Mouse (Mus musculus) C2C12 (cell line): ENCODE measurements at regions not wholly inside any gene's neighbourhood (a gene's known extent, or its start where the extent isn't known, plus 50 kb on each side); places are given as distances from the start of the nearest gene placed in this dataset.

Experiments
- H3K27me3 ChIP-seq: one replicate; pipeline ENCODE4 v1.6.1; 2011; ENCODE audit not compliant: control insufficient read depth, insufficient read depth, insufficient read length
- H3K36me3 ChIP-seq: one replicate; pipeline ENCODE4 v1.6.1; 2011; ENCODE audit not compliant: control insufficient read depth, insufficient read depth
- H3K4me3 ChIP-seq: one replicate; pipeline ENCODE4 v1.5.1; 2011; ENCODE audit warnings: mild to moderate bottlenecking, control low read depth; ENCODE audit not compliant: poor library complexity, insufficient read depth, severe bottlenecking
- H3K79me2 ChIP-seq: one replicate; pipeline ENCODE4 v1.6.1; 2011; ENCODE audit not compliant: control insufficient read depth, insufficient read depth
- H3K79me3 ChIP-seq: one replicate; pipeline ENCODE4 v1.6.1; 2011; ENCODE audit warnings: low read depth, control low read depth
- H3ac ChIP-seq: one replicate; pipeline ENCODE3; 2011; ENCODE audit warnings: low read depth; ENCODE audit not compliant: control insufficient read depth, insufficient read length
- CEBPB ChIP-seq: IDR thresholded peaks from one replicate; pipeline ENCODE4 v1.6.1; 2011; ENCODE audit warnings: low read depth, mild to moderate bottlenecking, control low read depth, moderate library complexity
- CTCF ChIP-seq: IDR thresholded peaks from one replicate; pipeline ENCODE4 v1.5.1; 2011; ENCODE audit not compliant: control insufficient read depth, insufficient read depth, insufficient read length
- FOSL1 ChIP-seq: IDR thresholded peaks from one replicate; pipeline ENCODE4 v1.8.0; 2011; ENCODE audit warnings: mild to moderate bottlenecking, low read length; ENCODE audit not compliant: poor library complexity, insufficient read depth, severe bottlenecking
- MAX ChIP-seq: IDR thresholded peaks from one replicate; pipeline ENCODE4 v1.6.1; 2011; ENCODE audit warnings: mild to moderate bottlenecking, control low read depth
- MYOD1 ChIP-seq: IDR thresholded peaks from one replicate; pipeline ENCODE4 v1.6.1; 2011; ENCODE audit warnings: low read depth; ENCODE audit not compliant: control insufficient read depth, insufficient read length
- MYOG ChIP-seq: IDR thresholded peaks from one replicate; pipeline ENCODE4 v1.6.1; 2011; ENCODE audit not compliant: control insufficient read depth, insufficient read length; ENCODE audit errors: extremely low read depth
- USF1 ChIP-seq: IDR thresholded peaks from one replicate; pipeline ENCODE4 v1.6.1; 2011; ENCODE audit warnings: low read depth, mild to moderate bottlenecking, control low read depth, moderate library complexity

GRCm38 (mm10) chr15:7025194-7025593 is 65.2 kb upstream of the Lifr start:
- TF ChIP-seq FOSL1 (no peak), MYOG (no peak), MAX (no peak)
- H3K36me3 ChIP-seq = no peaks in the 10 kb centered on the region
- no peak overlapping the region for H3ac ChIP-seq
- H3K4me3 ChIP-seq = no peak overlapping the region
- H3K27me3 ChIP-seq = no peaks in the 10 kb centered on the region
- H3K79me3 ChIP-seq = no peaks in the 10 kb centered on the region
- no peaks in the 10 kb centered on the region for H3K79me2 ChIP-seq

- H3K79me3 ChIP-seq = no peaks in the 10 kb centered on the region
- H3K27me3 ChIP-seq = no peaks in the 10 kb centered on the region
- H3K79me2 ChIP-seq = no peaks in the 10 kb centered on the region
- no peak overlapping the region for H3ac ChIP-seq
- TF ChIP-seq USF1 (peak; percentile 55), CEBPB (no peak)
- no peak overlapping the region for H3K4me3 ChIP-seq
- no peaks in the 10 kb centered on the region for H3K36me3 ChIP-seq
Observed at GRCm38 (mm10) chr15:7031297-7032043, 58.9 kb upstream of the Lifr start.

DNA sequence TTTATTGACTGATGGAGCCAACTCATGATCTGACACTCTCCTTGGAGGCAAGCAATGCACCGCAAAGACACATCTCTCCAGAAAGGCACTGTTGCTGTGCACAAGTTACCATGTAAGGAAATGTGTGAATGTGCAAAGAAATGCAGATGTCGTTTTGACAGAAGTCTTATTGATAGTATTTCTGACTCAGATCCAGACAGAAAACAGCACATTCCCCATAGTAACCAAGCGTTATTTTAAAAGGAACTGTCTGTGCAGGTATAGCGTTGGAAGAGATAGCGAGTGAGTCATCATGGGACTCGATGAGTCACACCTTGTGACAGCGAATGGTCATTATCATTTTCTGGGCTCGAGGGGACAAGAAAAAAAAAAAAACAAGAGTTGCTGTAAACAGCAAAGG is 52.9 kb upstream of the Lifr start:
- H3K27me3 ChIP-seq = no peaks in the 10 kb centered on the region
- H3K79me3 ChIP-seq = no peaks in the 10 kb centered on the region
- TF ChIP-seq MYOD1 (no peak), USF1 (no peak), FOSL1 (peak; percentile 11)
- H3K79me2 ChIP-seq = no peaks in the 10 kb centered on the region
- H3ac ChIP-seq = no peak overlapping the region
- no peaks in the 10 kb centered on the region for H3K36me3 ChIP-seq
- no peak overlapping the region for H3K4me3 ChIP-seq

- no peaks in the 10 kb centered on the region for H3K27me3 ChIP-seq
- H3K79me3 ChIP-seq = no peaks in the 10 kb centered on the region
- no peaks in the 10 kb centered on the region for H3K36me3 ChIP-seq
- H3K4me3 ChIP-seq = no peak overlapping the region
- TF ChIP-seq FOSL1 (no peak), MYOD1 (no peak), CTCF (no peak), MYOG (no peak), USF1 (no peak), CEBPB (no peak), MAX (no peak)
- H3K79me2 ChIP-seq = no peaks in the 10 kb centered on the region
- H3ac ChIP-seq = no peak overlapping the region
Observed at GRCm38 (mm10) chr15:7039119-7039518, 51.3 kb upstream of the Lifr start.

DNA sequence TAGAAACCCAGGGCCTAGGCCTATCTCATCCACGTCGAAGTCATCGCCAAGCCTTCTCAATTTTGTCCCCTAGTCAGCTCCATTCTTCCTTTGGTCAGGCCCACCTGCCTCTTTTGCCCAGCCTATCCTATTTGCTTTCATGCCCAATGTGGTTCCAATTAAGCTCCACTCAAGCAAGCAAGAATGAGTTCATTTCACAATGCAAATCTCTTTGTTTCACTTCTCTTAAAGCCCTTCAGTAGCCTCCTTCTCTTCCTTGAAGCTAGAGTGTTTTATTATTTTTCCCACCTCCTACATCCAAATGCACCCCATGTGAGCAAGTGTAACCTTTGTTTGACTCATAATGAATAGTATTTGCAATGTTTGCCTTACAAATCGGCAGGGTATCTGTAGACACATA is 50.6 kb upstream of the Lifr start:
- no peaks in the 10 kb centered on the region for H3K27me3 ChIP-seq
- no peaks in the 10 kb centered on the region for H3K79me3 ChIP-seq
- no peaks in the 10 kb centered on the region for H3K79me2 ChIP-seq
- H3K36me3 ChIP-seq = no peaks in the 10 kb centered on the region
- H3ac ChIP-seq = no peak overlapping the region
- no peak overlapping the region for H3K4me3 ChIP-seq
- TF ChIP-seq USF1 (no peak), MYOG (no peak), CEBPB (no peak), MAX (no peak), FOSL1 (no peak), CTCF (no peak), MYOD1 (no peak)
